Mouse (Mus musculus): ENCODE results near the gene Pde4d. TPM values are rescaled to one million over a fixed set of nuclear protein-coding genes. Genes with fewer than 3 reads are reported as not detected.

Pde4d gene
- polyA plus RNA-seq, 1 experiment from 2014 or later: 17.7 TPM

GRCm38 (mm10) chr13:109268253-109268652 is 818.5 kb downstream of the Pde4d start:
- Histone ChIP-seq H3K36me3 (no peaks in the 10 kb centered on the region), H3K9ac (no peak overlapping the region), H3K4me1 (no peaks in the 10 kb centered on the region), H3K27me3 (no peaks in the 10 kb centered on the region), H3K9me3 (no peaks in the 10 kb centered on the region), H3K4me3 (no peak overlapping the region), H3K27ac (no peak overlapping the region), H3K4me2 (no peak overlapping the region)
- no peak for ATAC-seq (ENCODE audit: insufficient number of reproducible peaks, low FRiP score, low TSS enrichment, low read depth)
- WGBS: 45% methylated on average over 3 of the region's 3 CpGs

GRCm38 (mm10) chr13:109268659-109269322 is 819.0 kb downstream of the Pde4d start:
- Histone ChIP-seq H3K4me1 (no peaks in the 10 kb centered on the region), H3K9ac (no peak overlapping the region), H3K27me3 (no peaks in the 10 kb centered on the region), H3K4me2 (no peak overlapping the region), H3K9me3 (no peaks in the 10 kb centered on the region), H3K27ac (no peak overlapping the region), H3K36me3 (no peaks in the 10 kb centered on the region), H3K4me3 (no peak overlapping the region)
- ATAC-seq (ENCODE audit: insufficient number of reproducible peaks, low FRiP score, low TSS enrichment, low read depth): no peak
- WGBS: 90% methylated on average over 4 of the region's 4 CpGs

GRCm38 (mm10) chr13:109274869-109275268 is 825.1 kb downstream of the Pde4d start:
- no peaks in the 10 kb centered on the region for H3K9me3 ChIP-seq
- H3K36me3 ChIP-seq: no peaks in the 10 kb centered on the region
- no peak overlapping the region for H3K4me2 ChIP-seq
- H3K4me1 ChIP-seq: peaks cover 3% of the 10 kb centered on the region; the same call in 1 of the 2 replicates
- no peak overlapping the region for H3K9ac ChIP-seq
- H3K4me3 ChIP-seq: no peak overlapping the region
- 85% methylated on average over 10 of the region's 10 CpGs for WGBS
- H3K27me3 ChIP-seq: no peaks in the 10 kb centered on the region
- H3K27ac ChIP-seq: no peak overlapping the region
- ATAC-seq (ENCODE audit: insufficient number of reproducible peaks, low FRiP score, low TSS enrichment, low read depth): no peak

- H3K36me3 ChIP-seq: no peaks in the 10 kb centered on the region
- no peaks in the 10 kb centered on the region for H3K9me3 ChIP-seq
- no peak for ATAC-seq (ENCODE audit: insufficient number of reproducible peaks, low FRiP score, low TSS enrichment, low read depth)
- H3K9ac ChIP-seq: no peak overlapping the region
- H3K4me3 ChIP-seq: no peak overlapping the region
- 43% methylated on average over 7 of the region's 7 CpGs for WGBS
- H3K4me1 ChIP-seq: peaks cover 3% of the 10 kb centered on the region; the same call in 1 of the 2 replicates
- H3K4me2 ChIP-seq: no peak overlapping the region
- H3K27me3 ChIP-seq: no peaks in the 10 kb centered on the region
- no peak overlapping the region for H3K27ac ChIP-seq
Observed at GRCm38 (mm10) chr13:109277792-109278191, 828.0 kb downstream of the Pde4d start.

- Histone ChIP-seq H3K9ac (no peak overlapping the region), H3K9me3 (no peaks in the 10 kb centered on the region), H3K4me3 (0 out of 2 replicates have a peak overlapping the region, but pooled peaks have one; percentile 10), H3K4me1 (peaks cover 3% of the 10 kb centered on the region; the same call in 1 of the 2 replicates), H3K27me3 (no peaks in the 10 kb centered on the region), H3K36me3 (no peaks in the 10 kb centered on the region), H3K27ac (peak overlapping the region; percentile 33; the same call in 1 of the 2 replicates), H3K4me2 (no peak overlapping the region)
- ATAC-seq (ENCODE audit: insufficient number of reproducible peaks, low FRiP score, low TSS enrichment, low read depth): no peak
- 28% methylated on average over 10 of the region's 10 CpGs for WGBS
Observed at GRCm38 (mm10) chr13:109278504-109278912, 828.8 kb downstream of the Pde4d start.

- H3K27me3 ChIP-seq: no peaks in the 10 kb centered on the region
- ATAC-seq (ENCODE audit: insufficient number of reproducible peaks, low FRiP score, low TSS enrichment, low read depth): no peak
- H3K36me3 ChIP-seq: no peaks in the 10 kb centered on the region
- H3K4me3 ChIP-seq: no peak overlapping the region
- no peaks in the 10 kb centered on the region for H3K9me3 ChIP-seq
- 78% methylated on average over 6 of the region's 6 CpGs for WGBS
- no peak overlapping the region for H3K4me2 ChIP-seq
- H3K9ac ChIP-seq: no peak overlapping the region
- H3K27ac ChIP-seq: no peak overlapping the region
- peaks cover 3% of the 10 kb centered on the region; the same call in 1 of the 2 replicates for H3K4me1 ChIP-seq
Observed at GRCm38 (mm10) chr13:109279211-109279610, 829.5 kb downstream of the Pde4d start.

GRCm38 (mm10) chr13:109280433-109280832 is 830.7 kb downstream of the Pde4d start:
- Histone ChIP-seq H3K4me1 (peaks cover 3% of the 10 kb centered on the region; the same call in 1 of the 2 replicates), H3K9me3 (no peaks in the 10 kb centered on the region), H3K27me3 (no peaks in the 10 kb centered on the region), H3K9ac (no peak overlapping the region), H3K27ac (no peak overlapping the region), H3K4me2 (no peak overlapping the region), H3K4me3 (no peak overlapping the region), H3K36me3 (no peaks in the 10 kb centered on the region)
- no peak for ATAC-seq (ENCODE audit: insufficient number of reproducible peaks, low FRiP score, low TSS enrichment, low read depth)
- WGBS: 85% methylated on average over 5 of the region's 5 CpGs

GRCm38 (mm10) chr13:109287465-109287864 is 837.7 kb downstream of the Pde4d start:
- no peak for ATAC-seq (ENCODE audit: insufficient number of reproducible peaks, low FRiP score, low TSS enrichment, low read depth)
- Histone ChIP-seq H3K4me2 (no peak overlapping the region), H3K4me1 (no peaks in the 10 kb centered on the region), H3K27ac (no peak overlapping the region), H3K27me3 (no peaks in the 10 kb centered on the region), H3K36me3 (no peaks in the 10 kb centered on the region), H3K9ac (no peak overlapping the region), H3K9me3 (no peaks in the 10 kb centered on the region), H3K4me3 (no peak overlapping the region)
- WGBS: 71% methylated on average over 6 of the region's 6 CpGs

GRCm38 (mm10) chr13:109290922-109291321 is 841.2 kb downstream of the Pde4d start:
- no peak overlapping the region for H3K4me2 ChIP-seq
- WGBS: 41% methylated on average over 4 of the region's 4 CpGs
- H3K9me3 ChIP-seq: no peaks in the 10 kb centered on the region
- no peak for ATAC-seq (ENCODE audit: insufficient number of reproducible peaks, low FRiP score, low TSS enrichment, low read depth)
- H3K27ac ChIP-seq: no peak overlapping the region
- H3K36me3 ChIP-seq: no peaks in the 10 kb centered on the region
- H3K4me1 ChIP-seq: no peaks in the 10 kb centered on the region
- H3K27me3 ChIP-seq: no peaks in the 10 kb centered on the region
- no peak overlapping the region for H3K9ac ChIP-seq
- no peak overlapping the region for H3K4me3 ChIP-seq

- H3K4me3 ChIP-seq: no peak overlapping the region
- H3K9me3 ChIP-seq: no peaks in the 10 kb centered on the region
- H3K4me2 ChIP-seq: no peak overlapping the region
- no peak for ATAC-seq (ENCODE audit: insufficient number of reproducible peaks, low FRiP score, low TSS enrichment, low read depth)
- H3K9ac ChIP-seq: no peak overlapping the region
- no peaks in the 10 kb centered on the region for H3K27me3 ChIP-seq
- H3K4me1 ChIP-seq: no peaks in the 10 kb centered on the region
- no peaks in the 10 kb centered on the region for H3K36me3 ChIP-seq
- no peak overlapping the region for H3K27ac ChIP-seq
Observed at GRCm38 (mm10) chr13:109293011-109293410, 843.3 kb downstream of the Pde4d start.

- WGBS: 75% methylated on average over 3 of the region's 3 CpGs
- no peak for ATAC-seq (ENCODE audit: insufficient number of reproducible peaks, low FRiP score, low TSS enrichment, low read depth)
- H3K4me2 ChIP-seq: no peak overlapping the region
- no peak overlapping the region for H3K27ac ChIP-seq
- no peak overlapping the region for H3K9ac ChIP-seq
- no peaks in the 10 kb centered on the region for H3K4me1 ChIP-seq
- H3K9me3 ChIP-seq: no peaks in the 10 kb centered on the region
- H3K36me3 ChIP-seq: no peaks in the 10 kb centered on the region
- H3K4me3 ChIP-seq: no peak overlapping the region
- H3K27me3 ChIP-seq: no peaks in the 10 kb centered on the region
Observed at GRCm38 (mm10) chr13:109296347-109297037, 846.7 kb downstream of the Pde4d start.

GRCm38 (mm10) chr13:109298852-109299251 is 849.1 kb downstream of the Pde4d start:
- H3K27me3 ChIP-seq: no peaks in the 10 kb centered on the region
- H3K27ac ChIP-seq: no peak overlapping the region
- no peak overlapping the region for H3K4me3 ChIP-seq
- no peaks in the 10 kb centered on the region for H3K4me1 ChIP-seq
- no peak overlapping the region for H3K9ac ChIP-seq
- no peaks in the 10 kb centered on the region for H3K36me3 ChIP-seq
- WGBS: 82% methylated on average over 7 of the region's 7 CpGs
- no peaks in the 10 kb centered on the region for H3K9me3 ChIP-seq
- no peak for ATAC-seq (ENCODE audit: insufficient number of reproducible peaks, low FRiP score, low TSS enrichment, low read depth)
- H3K4me2 ChIP-seq: no peak overlapping the region
